Mouse (Mus musculus) neural tube, embryonic 10.5 days (tissue): ENCODE measurements at regions not wholly inside any gene's neighbourhood (a gene's known extent, or its start where the extent isn't known, plus 50 kb on each side); places are given as distances from the start of the nearest gene placed in this dataset.
A peak's percentile ranks its signal among the peaks of the same experiment; 100 is the strongest.

Source experiments
- DNase-seq: peaks from one replicate; pipeline ENCODE4 v3.0.0-alpha.2; 2017; ENCODE audit warnings: low spot score; ENCODE audit errors: extremely low spot score

DNA sequence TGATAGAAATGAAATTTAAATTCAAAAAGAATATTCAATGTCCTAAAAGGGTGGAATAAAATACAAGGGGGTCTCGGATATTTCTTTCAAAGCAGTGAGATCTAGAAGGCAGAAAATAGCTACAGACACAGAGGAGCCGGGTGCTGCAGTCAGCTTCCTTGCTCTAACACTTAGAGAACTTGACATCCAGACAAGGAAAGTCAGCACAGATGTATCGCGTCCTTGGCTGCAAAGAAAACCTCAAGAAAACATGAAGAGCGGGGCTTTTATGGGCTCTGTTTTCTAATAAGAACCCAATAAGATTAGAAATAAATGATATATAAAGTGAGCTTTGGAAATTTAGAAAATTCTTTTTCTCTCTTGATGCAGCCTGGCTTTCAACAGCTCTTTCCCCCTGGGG is 53.1 kb upstream of the Glis3 start:
- DNase-seq = no peak

DNA sequence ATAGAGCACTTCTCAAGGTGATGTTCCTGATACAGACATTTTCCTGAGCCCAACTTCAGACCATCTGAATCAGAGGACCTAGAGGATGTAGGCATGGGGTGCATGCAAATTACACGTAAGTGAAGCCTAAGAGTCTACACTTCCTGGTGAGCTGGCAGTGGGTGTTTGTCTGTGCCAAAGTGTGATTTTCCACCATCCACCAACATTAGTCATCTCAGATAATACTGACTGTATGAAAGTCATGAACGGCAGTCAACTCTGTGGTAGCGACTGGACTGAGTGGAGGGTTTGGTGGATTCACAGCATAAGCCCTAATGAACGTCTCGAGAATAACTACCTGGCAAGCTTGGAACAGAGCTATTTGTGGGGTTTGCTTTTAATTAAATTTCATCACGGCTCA is 53.9 kb upstream of the Glis3 start:
- DNase-seq = no peak

DNA sequence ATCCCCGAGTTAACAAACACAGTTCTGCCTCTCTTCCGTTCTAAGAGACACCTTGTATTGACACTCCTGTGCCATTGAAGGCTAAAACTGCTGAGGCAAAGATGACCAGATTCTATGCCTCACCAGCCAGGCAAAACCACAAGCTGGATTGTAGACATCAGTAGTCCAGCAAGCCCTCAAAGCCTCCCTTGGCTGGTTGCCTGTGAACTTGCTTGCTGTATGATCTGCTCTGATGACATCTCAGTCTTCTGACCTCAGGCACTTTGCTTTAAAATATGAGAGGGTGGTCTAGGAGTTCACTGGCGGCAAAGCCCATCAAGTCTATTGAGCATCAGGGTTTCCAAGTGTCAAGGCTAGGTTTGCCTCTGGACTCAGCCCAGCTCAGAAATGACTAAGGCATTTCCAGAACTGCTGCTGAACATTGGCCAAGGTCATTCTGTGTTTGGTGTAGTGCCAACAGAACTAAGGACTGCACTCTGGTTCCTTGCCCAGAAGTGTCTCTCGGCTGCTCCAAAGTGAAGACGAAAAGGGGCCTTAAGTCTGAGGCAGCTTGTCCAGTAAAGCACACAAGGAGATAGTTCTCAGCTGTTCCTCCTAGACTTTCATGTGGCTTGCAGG is 63.4 kb upstream of the Glis3 start:
- DNase-seq = no peak

DNA sequence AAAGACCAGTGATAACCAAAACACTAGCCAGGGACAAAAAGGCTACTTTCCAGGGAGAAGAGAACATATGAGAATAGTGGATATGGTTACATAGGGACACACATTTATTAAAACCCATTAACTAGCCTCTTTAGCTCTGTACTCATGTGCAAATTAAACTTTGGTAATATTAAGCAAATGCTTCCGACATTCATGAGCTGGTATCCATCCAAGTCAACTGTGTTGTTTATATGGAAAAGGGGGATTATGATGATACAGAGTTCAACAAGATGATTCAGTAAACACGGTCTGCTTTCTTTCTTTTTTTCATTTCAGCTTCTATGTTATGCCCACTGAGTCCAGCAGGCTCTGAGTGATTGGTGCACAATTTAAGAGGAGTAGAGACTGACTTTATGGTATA is 65.2 kb upstream of the Glis3 start:
- no peak for DNase-seq

DNA sequence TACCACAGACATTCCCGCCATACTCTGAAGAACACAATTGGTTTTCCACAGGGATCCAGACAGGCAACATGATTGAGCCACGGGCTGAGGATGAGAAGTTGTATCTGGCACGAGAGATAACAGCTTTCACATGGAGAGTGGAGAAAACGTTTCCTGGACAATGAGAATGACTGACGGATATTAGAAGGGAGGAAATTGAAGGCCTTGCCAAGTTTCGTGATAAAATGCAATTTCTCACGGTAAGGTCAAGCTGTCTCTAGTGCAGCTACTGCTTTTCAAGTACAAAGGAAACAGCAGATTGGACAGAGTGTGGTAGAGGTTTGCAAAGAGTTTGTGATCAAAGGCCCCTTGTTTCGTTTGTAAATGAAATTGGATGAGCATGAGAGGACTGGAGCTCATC is 65.7 kb upstream of the Glis3 start:
- DNase-seq = no peak

DNA sequence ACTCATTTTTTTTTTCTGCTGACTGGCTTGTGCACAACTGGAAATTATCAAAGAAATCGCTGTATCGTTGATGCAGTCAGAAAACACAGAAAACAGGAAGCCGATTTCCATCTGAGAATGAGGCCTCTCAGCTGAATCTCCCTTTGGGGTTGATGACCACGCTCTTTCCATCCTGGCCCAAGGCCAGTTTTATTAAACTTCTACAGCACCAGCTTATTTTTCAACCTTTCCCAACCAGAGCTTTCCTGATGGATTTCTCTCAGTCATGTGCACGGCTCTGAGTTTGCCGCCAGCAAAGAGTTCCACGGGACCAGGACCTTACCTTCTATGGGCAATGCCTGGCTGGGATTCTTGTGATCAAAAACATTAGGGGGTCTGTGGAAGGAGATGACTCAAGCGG is 71.2 kb upstream of the Glis3 start:
- DNase-seq = no peak

DNA sequence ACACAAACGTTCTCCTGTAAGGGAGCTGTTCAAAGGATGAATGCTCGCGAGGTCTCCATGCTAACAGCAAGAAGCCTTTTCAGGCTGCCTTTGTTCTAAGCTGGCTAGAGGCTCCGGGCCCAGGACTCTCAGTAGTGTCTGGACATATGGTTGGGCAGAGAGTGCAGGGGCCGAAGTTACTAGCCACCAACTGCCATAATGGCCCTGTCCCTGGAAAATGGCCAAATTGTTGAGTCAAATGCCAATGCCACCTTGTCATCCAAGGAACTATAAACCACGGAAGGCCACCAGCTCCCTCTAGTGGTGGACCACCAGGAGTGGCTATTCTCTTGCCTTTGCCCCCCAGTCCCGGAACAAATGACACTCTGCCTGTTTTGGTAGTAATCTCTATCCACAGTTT is 76.0 kb upstream of the Slc1a1 start:
- peak; percentile 41 for DNase-seq

DNA sequence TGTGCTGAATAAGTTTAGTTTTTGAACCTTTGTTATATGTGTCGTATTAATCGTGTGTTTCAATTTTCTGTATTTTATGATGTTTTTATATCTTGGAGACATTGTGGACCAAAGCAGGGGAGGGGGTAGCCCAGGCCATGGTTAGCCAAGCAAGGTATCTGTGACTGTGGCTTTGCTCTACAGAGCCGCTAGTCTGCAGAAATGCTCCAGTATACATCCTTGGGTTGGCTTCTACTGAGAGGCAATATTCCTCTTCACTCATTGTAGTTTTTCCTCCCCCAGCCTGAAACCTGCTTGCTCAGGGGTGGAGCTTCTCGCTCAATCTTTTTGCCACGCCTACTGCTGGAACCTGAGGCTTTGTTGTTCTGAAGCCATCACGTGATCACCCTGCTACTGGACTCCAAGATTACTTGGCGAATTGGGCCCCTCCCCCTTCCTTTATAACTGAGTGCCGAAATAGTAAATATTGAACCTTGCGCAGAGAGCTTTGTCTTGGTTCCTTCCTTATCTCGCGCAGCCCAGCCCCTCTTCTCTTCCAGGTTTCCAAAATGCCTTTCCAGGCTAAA is 70.0 kb upstream of the Slc1a1 start:
- DNase-seq = no peak

DNA sequence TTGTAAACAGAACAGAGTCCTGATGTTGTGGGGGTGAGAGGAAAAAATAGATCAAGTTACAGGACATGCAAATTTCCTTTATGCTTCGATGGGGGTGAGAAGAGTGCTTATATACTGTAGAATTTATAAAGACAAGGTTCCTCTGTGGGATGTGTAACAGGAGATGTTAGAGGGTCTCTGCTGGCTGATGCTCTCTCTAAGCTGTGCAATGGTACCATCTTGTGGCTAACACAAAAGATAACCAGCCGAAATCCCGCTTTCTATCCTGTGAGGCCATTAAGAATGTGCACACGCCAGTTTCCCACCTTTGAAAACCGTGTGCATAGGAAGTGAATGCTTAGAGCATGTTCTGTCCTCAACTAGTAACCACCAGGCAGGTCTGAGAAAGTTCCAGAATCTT is 66.6 kb upstream of the Slc1a1 start:
- no peak for DNase-seq

DNA sequence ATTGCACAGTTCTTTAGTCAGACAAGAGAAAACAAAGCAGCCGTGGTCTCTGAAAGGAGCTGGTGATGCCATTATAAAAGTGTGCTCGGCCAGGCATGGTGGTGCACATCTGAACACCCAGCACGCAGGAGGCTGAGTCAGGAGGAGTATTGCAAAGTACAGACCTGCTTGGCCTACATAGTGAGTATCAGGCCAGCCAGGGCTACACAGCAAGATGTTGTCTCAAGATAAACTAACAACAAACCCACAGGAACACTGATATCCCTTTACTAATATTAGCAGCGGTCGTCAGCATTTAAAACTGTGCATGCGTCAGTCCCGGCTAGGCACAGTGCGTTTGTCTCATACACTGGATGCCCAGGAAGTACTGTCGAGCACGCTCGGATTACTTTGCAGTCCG is 64.4 kb upstream of the Slc1a1 start:
- no peak for DNase-seq

DNA sequence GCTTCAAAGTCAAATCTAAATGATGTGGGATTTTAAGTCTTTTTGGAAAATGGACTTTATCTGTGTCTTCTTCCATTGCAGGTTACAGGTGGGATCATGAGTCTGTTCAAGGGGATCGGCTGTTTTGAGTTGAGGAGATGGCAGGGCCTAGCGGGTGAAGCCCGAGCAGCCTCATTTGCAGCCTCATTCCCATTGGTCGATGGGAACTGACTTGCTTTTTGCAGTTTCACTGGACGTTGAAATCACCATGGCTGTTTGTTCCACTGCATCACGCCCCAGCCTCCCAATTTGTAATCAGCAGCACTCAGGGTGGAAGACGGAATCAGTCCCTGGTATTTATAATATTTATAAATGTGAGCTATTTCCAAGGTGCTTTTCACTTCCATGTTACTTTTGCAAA is 63.0 kb upstream of the Slc1a1 start:
- no peak for DNase-seq

DNA sequence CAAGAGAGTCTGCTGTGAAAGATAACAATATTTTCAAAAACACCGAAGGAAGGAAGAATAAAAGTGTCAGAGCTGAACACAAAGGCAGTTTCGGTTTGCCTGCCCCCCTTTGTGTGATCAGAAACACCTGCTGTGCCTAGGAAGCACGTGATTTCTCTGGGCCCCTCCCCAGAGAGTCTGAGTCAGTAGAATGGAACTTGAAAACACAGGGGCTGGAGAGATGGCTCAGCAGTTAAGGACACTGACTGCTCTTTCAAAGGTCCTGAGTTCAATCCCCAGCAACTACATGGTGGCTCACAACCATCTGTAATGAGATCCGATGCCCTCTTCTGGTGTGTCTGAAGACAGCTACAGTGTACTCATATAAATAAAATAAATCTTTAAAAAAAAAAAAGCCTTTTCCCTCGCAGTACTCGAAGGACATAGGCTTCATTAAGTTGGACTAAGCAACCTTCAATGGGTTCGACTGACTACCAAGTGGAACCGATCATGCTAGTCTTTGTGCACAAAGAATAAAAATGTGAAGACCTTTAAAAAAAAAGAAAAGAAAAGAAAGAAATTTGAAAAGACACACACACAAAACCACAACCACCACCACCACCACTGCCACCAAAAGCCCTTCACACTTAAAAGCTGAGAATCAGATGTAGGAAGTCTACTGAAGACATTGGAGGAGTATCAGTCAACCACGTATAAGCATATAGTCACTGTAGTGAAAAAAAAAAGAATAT is 61.8 kb upstream of the Slc1a1 start:
- DNase-seq = no peak

DNA sequence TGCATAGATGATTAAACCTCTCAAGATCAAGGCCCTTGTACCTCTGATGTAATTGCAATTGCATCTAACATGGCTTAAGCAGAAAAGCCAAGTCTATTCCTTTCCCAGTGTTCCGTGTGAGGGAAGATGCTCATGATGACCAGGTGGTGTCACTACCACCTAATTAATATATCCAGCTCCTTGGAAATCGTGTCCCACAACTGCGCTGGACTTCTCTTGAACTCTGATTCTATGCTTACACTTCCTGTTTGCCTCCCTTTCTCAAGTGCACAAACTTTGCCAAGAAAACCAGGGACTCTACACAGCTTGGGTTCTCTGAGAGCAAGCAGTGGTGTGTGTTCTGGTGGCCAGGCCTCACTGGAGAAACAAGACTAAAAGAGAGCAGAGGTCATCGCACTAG is 58.0 kb upstream of the Slc1a1 start:
- DNase-seq = no peak

DNA sequence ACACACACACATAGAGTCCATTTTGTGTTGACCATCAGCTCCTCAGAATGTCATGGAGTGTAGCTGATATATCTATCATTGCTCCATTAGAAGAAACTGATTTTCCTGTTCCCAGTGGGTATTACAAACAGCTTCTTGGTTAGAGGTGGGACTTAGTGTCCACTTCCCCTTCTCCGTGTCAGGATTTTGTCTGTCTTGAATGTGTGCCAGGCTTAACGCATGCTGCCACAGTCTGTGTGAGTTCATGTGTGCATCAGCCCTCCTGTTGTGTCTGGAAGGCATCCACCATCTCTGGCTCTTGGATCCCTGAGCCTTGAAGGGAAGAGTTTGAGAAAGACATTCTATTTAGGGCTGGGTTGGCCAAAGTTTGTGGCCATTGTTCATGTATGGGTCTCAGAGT is 57.2 kb upstream of the Slc1a1 start:
- DNase-seq = no peak

DNA sequence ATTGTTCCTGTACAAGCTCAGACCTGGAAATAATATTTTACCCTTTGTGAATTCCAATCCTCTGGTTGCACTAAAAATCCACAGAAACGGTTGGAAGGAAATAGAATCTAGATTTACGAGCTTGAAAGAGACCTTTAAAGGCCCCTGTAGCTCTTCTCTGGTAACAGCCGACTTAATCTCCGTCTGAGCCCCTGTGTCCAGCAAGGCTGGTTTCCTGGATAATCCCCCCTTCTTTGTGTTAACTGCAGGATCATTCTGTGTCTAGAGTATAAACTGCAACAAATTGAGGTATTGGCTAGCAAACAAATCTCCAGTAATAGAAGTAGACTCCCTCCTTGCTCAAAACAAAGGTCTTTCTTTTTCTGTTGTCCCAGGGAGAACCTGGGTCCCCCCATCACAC is 56.5 kb upstream of the Slc1a1 start:
- no peak for DNase-seq

DNA sequence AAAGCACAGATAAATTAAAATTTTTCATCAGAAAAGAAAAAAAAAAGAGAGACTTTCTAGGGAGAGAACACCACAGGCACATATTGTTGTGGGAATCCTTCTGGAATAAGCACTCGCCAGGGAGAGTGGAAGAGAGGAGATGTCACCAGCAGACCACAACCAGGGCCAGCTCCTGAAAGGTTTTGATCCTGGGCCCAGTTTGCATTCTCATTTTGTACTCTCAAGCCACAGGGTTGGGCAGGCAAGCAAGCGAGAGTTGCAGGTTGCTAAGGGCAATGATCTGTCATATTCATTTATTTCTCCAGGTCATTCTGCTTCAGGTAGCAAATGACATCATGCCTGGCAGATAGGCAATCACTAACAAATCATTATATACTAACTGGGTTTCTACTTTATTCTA is 52.9 kb upstream of the Slc1a1 start:
- DNase-seq = no peak
